Mouse (Mus musculus): ENCODE results near the gene Mapt. TPM values are rescaled to one million over a fixed set of nuclear protein-coding genes. Genes with fewer than 3 reads are reported as not detected.
A peak's percentile ranks its signal among the peaks of the same experiment; 100 is the strongest.

Mapt gene
- total and polyA plus RNA-seq, 3 experiments: 30.1 to 91.6 (median 77.9) TPM

GRCm38 (mm10) chr11:104270452-104270851 is 39.3 kb downstream of the Mapt start:
- WGBS: 74% methylated on average over 3 of the region's 3 CpGs
- no peak for TF ChIP-seq EP300 (IDR thresholded peaks at IDR 0.05; ENCODE audit: insufficient read depth, low read depth, low read length)
- no peak for TF ChIP-seq CTCF (IDR thresholded peaks at IDR 0.05)
- no peak for TF ChIP-seq POLR2A (IDR thresholded peaks at IDR 0.05; ENCODE audit: insufficient read depth, low read depth, low read length)
- Histone ChIP-seq H3K27me3 (ENCODE audit: control insufficient read depth, insufficient read depth, low read length) (no peaks in the 10 kb centered on the region), H3K4me1 (ENCODE audit: control insufficient read depth, insufficient read depth, low read length) (peaks cover 2% of the 10 kb centered on the region; the same call in 1 of the 2 replicates), H3K9ac (ENCODE audit: low read depth, low read length) (no peak overlapping the region), H3K4me3 (no peak overlapping the region), H3K27ac (no peak overlapping the region; the same call in 1 of the 2 replicates), H3K79me2 (replicated peaks; ENCODE audit: control insufficient read depth, insufficient read depth, low read length) (no peaks in the 10 kb centered on the region), H3K36me3 (ENCODE audit: control insufficient read depth, insufficient read depth, low read length) (no peaks in the 10 kb centered on the region)
- no peak for DNase-seq
- intact Hi-C loops (cut with DNase I): no loop called here

- intact Hi-C loops (cut with DNase I): no loop called here
- no peaks in the 10 kb centered on the region for H3K27me3 ChIP-seq (ENCODE audit: control insufficient read depth, insufficient read depth, low read length)
- peaks cover 2% of the 10 kb centered on the region; the same call in 1 of the 2 replicates for H3K4me1 ChIP-seq (ENCODE audit: control insufficient read depth, insufficient read depth, low read length)
- TF ChIP-seq EP300 (IDR thresholded peaks at IDR 0.05; ENCODE audit: insufficient read depth, low read depth, low read length) (no peak), POLR2A (IDR thresholded peaks at IDR 0.05; ENCODE audit: insufficient read depth, low read depth, low read length) (no peak), CTCF (IDR thresholded peaks at IDR 0.05) (no peak)
- H3K79me2 ChIP-seq (replicated peaks; ENCODE audit: control insufficient read depth, insufficient read depth, low read length): no peaks in the 10 kb centered on the region
- 72% methylated on average over 4 of the region's 4 CpGs for WGBS
- H3K9ac ChIP-seq (ENCODE audit: low read depth, low read length): no peak overlapping the region
- no peaks in the 10 kb centered on the region for H3K36me3 ChIP-seq (ENCODE audit: control insufficient read depth, insufficient read depth, low read length)
- no peak overlapping the region for H3K27ac ChIP-seq
- no peak overlapping the region for H3K4me3 ChIP-seq
- no peak for DNase-seq
Measured at GRCm38 (mm10) chr11:104270876-104271275, 39.7 kb downstream of the Mapt start.

- WGBS: 49% methylated on average over 6 of the region's 6 CpGs
- peak in 1 of 2 experiments; percentile 41 for DNase-seq
- H3K9ac ChIP-seq (ENCODE audit: low read depth, low read length): no peak overlapping the region
- intact Hi-C loops (cut with DNase I): no loop called here
- peaks cover 2% of the 10 kb centered on the region; the same call in 1 of the 2 replicates for H3K4me1 ChIP-seq (ENCODE audit: control insufficient read depth, insufficient read depth, low read length)
- no peaks in the 10 kb centered on the region for H3K36me3 ChIP-seq (ENCODE audit: control insufficient read depth, insufficient read depth, low read length)
- no peak overlapping the region for H3K4me3 ChIP-seq
- no peaks in the 10 kb centered on the region for H3K27me3 ChIP-seq (ENCODE audit: control insufficient read depth, insufficient read depth, low read length)
- peak overlapping the region; percentile 84 for H3K27ac ChIP-seq
- H3K79me2 ChIP-seq (replicated peaks; ENCODE audit: control insufficient read depth, insufficient read depth, low read length): no peaks in the 10 kb centered on the region
- TF ChIP-seq EP300 (IDR thresholded peaks at IDR 0.05; ENCODE audit: insufficient read depth, low read depth, low read length): no peak
- no peak for TF ChIP-seq CTCF (IDR thresholded peaks at IDR 0.05)
- no peak for TF ChIP-seq POLR2A (IDR thresholded peaks at IDR 0.05; ENCODE audit: insufficient read depth, low read depth, low read length)
Measured at GRCm38 (mm10) chr11:104271876-104272275, 40.7 kb downstream of the Mapt start.

- peak overlapping the region; percentile 84 for H3K27ac ChIP-seq
Measured at GRCm38 (mm10) chr11:104272352-104272751, 41.2 kb downstream of the Mapt start.

GRCm38 (mm10) chr11:104275765-104276164 is 44.6 kb downstream of the Mapt start:
- intact Hi-C loops (cut with DNase I): loop anchor here (5.0 kb wide), 2 partner anchors 78 to 288 kb away; no protein-coding TSS in a partner anchor
- Histone ChIP-seq H3K79me2 (replicated peaks; ENCODE audit: control insufficient read depth, insufficient read depth, low read length) (no peaks in the 10 kb centered on the region), H3K36me3 (ENCODE audit: control insufficient read depth, insufficient read depth, low read length) (no peaks in the 10 kb centered on the region), H3K4me1 (ENCODE audit: control insufficient read depth, insufficient read depth, low read length) (no peaks in the 10 kb centered on the region; the same call in 1 of the 2 replicates), H3K27me3 (ENCODE audit: control insufficient read depth, insufficient read depth, low read length) (no peaks in the 10 kb centered on the region), H3K9ac (ENCODE audit: low read depth, low read length) (no peak overlapping the region), H3K4me3 (no peak overlapping the region), H3K27ac (no peak overlapping the region)
- TF ChIP-seq CTCF (IDR thresholded peaks at IDR 0.05) (no peak), EP300 (IDR thresholded peaks at IDR 0.05; ENCODE audit: insufficient read depth, low read depth, low read length) (no peak), POLR2A (IDR thresholded peaks at IDR 0.05; ENCODE audit: insufficient read depth, low read depth, low read length) (no peak)
- 78% methylated on average over 7 of the region's 7 CpGs for WGBS
- no peak for DNase-seq

More at GRCm38 (mm10) chr11:104272352-104272751, 41.2 kb downstream of the Mapt start:
- no peaks in the 10 kb centered on the region for H3K79me2 ChIP-seq (replicated peaks; ENCODE audit: control insufficient read depth, insufficient read depth, low read length)
- H3K4me1 ChIP-seq (ENCODE audit: control insufficient read depth, insufficient read depth, low read length): peaks cover 2% of the 10 kb centered on the region; the same call in 1 of the 2 replicates
- H3K27me3 ChIP-seq (ENCODE audit: control insufficient read depth, insufficient read depth, low read length): no peaks in the 10 kb centered on the region
- intact Hi-C loops (cut with DNase I): no loop called here
- H3K36me3 ChIP-seq (ENCODE audit: control insufficient read depth, insufficient read depth, low read length): no peaks in the 10 kb centered on the region
- H3K9ac ChIP-seq (ENCODE audit: low read depth, low read length): no peak overlapping the region
- DNase-seq: peak; percentile 76 to 84
- 63% methylated on average over 8 of the region's 8 CpGs for WGBS
- H3K4me3 ChIP-seq: no peak overlapping the region
- no peak for TF ChIP-seq CTCF (IDR thresholded peaks at IDR 0.05)
- peak; percentile 68; the same call in 1 of the 2 replicates for TF ChIP-seq EP300 (IDR thresholded peaks at IDR 0.05; ENCODE audit: insufficient read depth, low read depth, low read length)

GRCm38 (mm10) chr11:104278222-104278621 is 47.0 kb downstream of the Mapt start:
- no peaks in the 10 kb centered on the region for H3K27me3 ChIP-seq (ENCODE audit: control insufficient read depth, insufficient read depth, low read length)
- H3K4me1 ChIP-seq (ENCODE audit: control insufficient read depth, insufficient read depth, low read length): no peaks in the 10 kb centered on the region; the same call in 1 of the 2 replicates
- H3K4me3 ChIP-seq: no peak overlapping the region
- DNase-seq: peak; percentile 66 to 80
- H3K36me3 ChIP-seq (ENCODE audit: control insufficient read depth, insufficient read depth, low read length): no peaks in the 10 kb centered on the region
- H3K27ac ChIP-seq: peak overlapping the region; percentile 20; the same call in 1 of the 2 replicates
- 4% methylated on average over 20 of the region's 20 CpGs for WGBS
- no peaks in the 10 kb centered on the region for H3K79me2 ChIP-seq (replicated peaks; ENCODE audit: control insufficient read depth, insufficient read depth, low read length)
- H3K9ac ChIP-seq (ENCODE audit: low read depth, low read length): no peak overlapping the region
- intact Hi-C loops (cut with DNase I): loop anchor here (2.0 to 5.0 kb wide), 3 partner anchors 47 to 291 kb away; partner anchors contain the start of gene Mapt
- no peak for TF ChIP-seq EP300 (IDR thresholded peaks at IDR 0.05; ENCODE audit: insufficient read depth, low read depth, low read length)
- peak; percentile 91 for TF ChIP-seq CTCF (IDR thresholded peaks at IDR 0.05)
